Mouse (Mus musculus) lung, embryonic 16.5 days (tissue): ENCODE measurements around the gene Aldh3b3. TPM values are rescaled to one million over a fixed set of nuclear protein-coding genes. Genes with fewer than 3 reads are reported as not detected.

Source experiments
- ATAC-seq: fragments of 200-750 bp; cut with Nextera tagmentation; 2 replicates; pipeline ENCODE4 v1.8.0; 2017; ENCODE audit warnings: low read depth, mild to moderate bottlenecking, moderate library complexity
- H3K27ac ChIP-seq: fragments of 300-500 bp; sonication (generic); 2 replicates; pipeline ENCODE4 v1.5.1; 2014; ENCODE audit warnings: mild to moderate bottlenecking, control low read depth, low read length
- H3K27me3 ChIP-seq: fragments of 300-500 bp; sonication (generic); 2 replicates; pipeline ENCODE4 v1.6.1; 2014; ENCODE audit warnings: low read depth, low read length, mixed read lengths; ENCODE audit not compliant: control insufficient read depth, insufficient read depth
- H3K36me3 ChIP-seq: fragments of 300-500 bp; sonication (generic); 2 replicates; pipeline ENCODE4 v1.6.1; 2014; ENCODE audit warnings: low read length; ENCODE audit not compliant: control insufficient read depth, insufficient read depth
- H3K4me1 ChIP-seq: fragments of 300-500 bp; sonication (generic); replicated peaks from 2 replicates; pipeline ENCODE4 v1.6.1; 2014; ENCODE audit warnings: low read length, mixed read lengths; ENCODE audit not compliant: control insufficient read depth, insufficient read depth
- H3K4me2 ChIP-seq: fragments of 300-500 bp; sonication (generic); 2 replicates; pipeline ENCODE4 v1.6.1; 2014; ENCODE audit warnings: low read depth, low read length, control low read depth
- H3K4me3 ChIP-seq: fragments of 300-500 bp; sonication (generic); 2 replicates; pipeline ENCODE4 v1.5.1; 2014; ENCODE audit warnings: mild to moderate bottlenecking, low read length, control low read depth
- H3K9ac ChIP-seq: fragments of 300-500 bp; sonication (generic); 2 replicates; pipeline ENCODE4 v1.6.1; 2014; ENCODE audit warnings: low read length, control low read depth
- H3K9me3 ChIP-seq: fragments of 300-500 bp; sonication (generic); 2 replicates; pipeline ENCODE4 v1.6.1; 2016; ENCODE audit warnings: low read length; ENCODE audit not compliant: control insufficient read depth
- WGBS: fragments of 180-500 bp; shearing (Covaris S2); extraction: QIAGEN DNeasy Blood & Tissue Kit; methylation state at CpG from one replicate; pipeline ENCODE4 v1.1.7; 2014; 5-methylcytosine and 5-hydroxymethylcytosine counted together
- polyA plus RNA-seq: library from polyadenylated mRNA; unstranded; fragments of >200 nt; fragmentation: Nextera tagmentation; extraction: Ambion mirVana; gene quantifications from 2 replicates; pipeline ENCODE4 v1.2.1, GENCODE M21; 2015

The Aldh3b3 gene
- polyA plus RNA-seq, 1 experiment from 2014 or later = 0.18 TPM

- Histone ChIP-seq H3K9ac (no peak overlapping the region), H3K27me3 (no peaks in the 10 kb centered on the region), H3K27ac (peak overlapping the region; percentile 26; the same call in 1 of the 2 replicates), H3K36me3 (no peaks in the 10 kb centered on the region), H3K4me1 (peaks cover 23% of the 10 kb centered on the region), H3K4me2 (no peak overlapping the region), H3K4me3 (no peak overlapping the region), H3K9me3 (no peaks in the 10 kb centered on the region)
- WGBS = 71% methylated on average over 8 of the region's 8 CpGs
- no peak for ATAC-seq
Measured at GRCm38 (mm10) chr19:3924190-3924589, 34.3 kb upstream of the Aldh3b3 start.

DNA sequence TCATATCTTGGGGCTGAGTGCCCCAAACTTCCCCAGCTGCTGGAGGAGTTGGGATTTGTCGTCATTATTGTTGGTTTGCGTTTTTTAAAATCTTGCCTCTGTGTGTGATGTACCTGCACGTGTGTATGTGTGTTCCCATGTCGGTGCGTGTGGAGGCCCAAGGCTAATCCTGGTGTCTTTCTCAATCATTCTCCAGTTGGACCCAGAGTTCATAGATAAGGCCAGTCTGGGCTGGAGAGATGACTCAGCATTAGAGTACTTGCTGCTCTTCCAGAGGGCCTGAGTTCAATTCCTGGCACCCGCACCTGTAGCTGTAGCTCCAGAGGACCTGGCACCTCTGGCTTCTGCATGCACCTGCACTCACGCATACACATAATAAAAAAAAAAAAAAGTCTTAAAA lies 33.6 kb upstream of the Aldh3b3 start:
- no peak for ATAC-seq
- no peaks in the 10 kb centered on the region for H3K36me3 ChIP-seq
- H3K4me2 ChIP-seq = no peak overlapping the region
- no peaks in the 10 kb centered on the region for H3K9me3 ChIP-seq
- no peak overlapping the region for H3K9ac ChIP-seq
- WGBS = 92% methylated on average over 7 of the region's 7 CpGs
- no peak overlapping the region for H3K27ac ChIP-seq
- no peaks in the 10 kb centered on the region for H3K27me3 ChIP-seq
- peaks cover 30% of the 10 kb centered on the region for H3K4me1 ChIP-seq
- no peak overlapping the region for H3K4me3 ChIP-seq

- no peak overlapping the region for H3K4me3 ChIP-seq
- H3K36me3 ChIP-seq = no peaks in the 10 kb centered on the region
- WGBS = 71% methylated on average over 6 of the region's 6 CpGs
- H3K9ac ChIP-seq = no peak overlapping the region; the same call in 1 of the 2 replicates
- no peak overlapping the region; the same call in 1 of the 2 replicates for H3K27ac ChIP-seq
- H3K27me3 ChIP-seq = no peaks in the 10 kb centered on the region
- no peak for ATAC-seq
- H3K4me2 ChIP-seq = no peak overlapping the region
- no peaks in the 10 kb centered on the region for H3K9me3 ChIP-seq
- peaks cover 40% of the 10 kb centered on the region for H3K4me1 ChIP-seq
Measured at GRCm38 (mm10) chr19:3925859-3926258, 32.6 kb upstream of the Aldh3b3 start.

DNA sequence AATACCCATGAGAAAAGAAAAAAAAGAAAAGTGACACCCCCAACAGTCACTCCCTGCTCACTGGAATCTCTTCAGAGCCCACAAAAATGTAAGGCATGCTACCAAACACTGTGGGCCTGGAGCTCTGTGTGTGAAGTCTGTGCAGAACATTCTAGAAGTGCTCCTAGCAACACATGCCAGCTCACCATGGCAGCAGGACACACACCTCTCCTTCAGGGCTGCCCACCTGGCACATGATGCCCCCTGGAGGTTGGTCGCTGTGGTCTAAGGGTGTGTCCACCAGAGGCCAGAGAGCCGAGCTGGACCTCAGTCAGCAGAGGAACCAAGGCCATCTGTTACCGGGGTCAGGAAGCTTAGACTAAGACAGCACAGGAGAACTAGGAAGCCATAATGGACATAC lies 32.2 kb upstream of the Aldh3b3 start:
- peak overlapping the region; percentile 23; the same call in 1 of the 2 replicates for H3K27ac ChIP-seq
- WGBS = 35% methylated on average over 3 of the region's 3 CpGs
- H3K4me3 ChIP-seq = no peak overlapping the region
- no peaks in the 10 kb centered on the region for H3K9me3 ChIP-seq
- H3K9ac ChIP-seq = no peak overlapping the region
- peaks cover 41% of the 10 kb centered on the region for H3K4me1 ChIP-seq
- no peak overlapping the region for H3K4me2 ChIP-seq
- H3K36me3 ChIP-seq = no peaks in the 10 kb centered on the region
- peak; percentile 32; the same call in 1 of the 2 replicates for ATAC-seq
- H3K27me3 ChIP-seq = no peaks in the 10 kb centered on the region

- Histone ChIP-seq H3K4me3 (no peak overlapping the region), H3K27ac (peak overlapping the region; percentile 23; the same call in 1 of the 2 replicates)
- WGBS = 62% methylated on average over 6 of the region's 6 CpGs
Measured at GRCm38 (mm10) chr19:3926685-3927084, 31.8 kb upstream of the Aldh3b3 start.

GRCm38 (mm10) chr19:3927989-3928388 lies 30.5 kb upstream of the Aldh3b3 start:
- WGBS = 77% methylated on average over 4 of the region's 4 CpGs
- Histone ChIP-seq H3K27me3 (no peaks in the 10 kb centered on the region), H3K4me1 (peaks cover 37% of the 10 kb centered on the region), H3K4me2 (no peak overlapping the region), H3K36me3 (no peaks in the 10 kb centered on the region), H3K27ac (no peak overlapping the region), H3K9ac (no peak overlapping the region), H3K4me3 (no peak overlapping the region), H3K9me3 (no peaks in the 10 kb centered on the region)
- ATAC-seq = no peak

More at GRCm38 (mm10) chr19:3926685-3927084, 31.8 kb upstream of the Aldh3b3 start:
- ATAC-seq = no peak
- Histone ChIP-seq H3K27me3 (no peaks in the 10 kb centered on the region), H3K9ac (no peak overlapping the region), H3K4me1 (peaks cover 41% of the 10 kb centered on the region), H3K36me3 (no peaks in the 10 kb centered on the region), H3K4me2 (no peak overlapping the region), H3K9me3 (no peaks in the 10 kb centered on the region)

GRCm38 (mm10) chr19:3928779-3929178 lies 29.7 kb upstream of the Aldh3b3 start:
- Histone ChIP-seq H3K9ac (no peak overlapping the region; the same call in 1 of the 2 replicates), H3K4me1 (peaks cover 30% of the 10 kb centered on the region), H3K4me2 (0 out of 2 replicates have a peak overlapping the region, but pooled peaks have one; percentile 18), H3K27me3 (no peaks in the 10 kb centered on the region), H3K36me3 (no peaks in the 10 kb centered on the region), H3K9me3 (no peaks in the 10 kb centered on the region), H3K4me3 (no peak overlapping the region), H3K27ac (peak overlapping the region; percentile 90)
- ATAC-seq = no peak
- 81% methylated on average over 4 of the region's 4 CpGs for WGBS

DNA sequence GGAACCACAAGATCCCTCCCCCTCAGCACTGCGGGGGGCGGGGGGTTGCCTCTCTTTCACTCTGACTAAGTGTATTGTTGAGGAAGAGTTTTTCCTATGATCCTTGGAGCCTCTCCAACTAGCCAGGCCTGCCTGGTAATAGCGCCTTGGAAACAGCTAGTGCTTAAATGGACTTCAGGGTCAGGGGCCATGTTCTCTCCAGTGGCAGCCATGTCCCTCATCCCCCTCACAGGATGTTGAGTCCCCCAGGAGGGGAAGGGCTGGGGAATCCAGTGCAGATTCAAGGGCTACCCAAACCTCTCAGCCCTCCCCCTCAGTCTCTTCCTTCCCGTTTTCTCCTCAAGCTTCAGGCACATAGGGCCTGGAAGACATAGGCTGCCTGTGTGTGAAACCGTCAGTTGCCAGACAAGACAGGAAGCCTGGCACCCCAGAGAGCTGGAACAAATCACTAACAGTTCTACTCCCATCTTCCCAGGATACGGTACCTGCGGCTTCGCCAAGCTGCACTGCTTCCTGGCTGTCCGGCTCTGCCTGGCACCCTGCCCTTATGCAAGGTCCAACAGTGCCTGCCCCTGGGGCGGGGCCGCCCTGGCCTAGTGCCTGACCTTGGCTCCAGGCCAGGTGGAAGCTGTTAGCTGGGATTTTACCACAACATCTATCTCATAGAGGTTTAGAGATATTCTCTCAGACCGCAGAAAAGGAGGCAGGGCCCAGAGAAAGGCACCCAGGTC lies 29.1 kb upstream of the Aldh3b3 start, which contains the start of gene Aldh3b1:
Aldh3b1 (minus strand) TSS at position 598 of the 731 bp plus-strand sequence.
- Histone ChIP-seq H3K27me3 (no peaks in the 10 kb centered on the region), H3K9me3 (no peaks in the 10 kb centered on the region), H3K9ac (peak within 1 kb of the TSS; percentile 30), H3K27ac (peak within 1 kb of the TSS; percentile 90), H3K4me2 (peak within 1 kb of the TSS; percentile 30; the same call in 1 of the 2 replicates), H3K4me1 (peaks cover 27% of the 10 kb centered on the region), H3K36me3 (no peaks in the 10 kb centered on the region), H3K4me3 (peak within 1 kb of the TSS; percentile 12; the same call in 1 of the 2 replicates)
- WGBS = 24% methylated on average over 12 of the region's 12 CpGs
- ATAC-seq = peak; percentile 80

DNA sequence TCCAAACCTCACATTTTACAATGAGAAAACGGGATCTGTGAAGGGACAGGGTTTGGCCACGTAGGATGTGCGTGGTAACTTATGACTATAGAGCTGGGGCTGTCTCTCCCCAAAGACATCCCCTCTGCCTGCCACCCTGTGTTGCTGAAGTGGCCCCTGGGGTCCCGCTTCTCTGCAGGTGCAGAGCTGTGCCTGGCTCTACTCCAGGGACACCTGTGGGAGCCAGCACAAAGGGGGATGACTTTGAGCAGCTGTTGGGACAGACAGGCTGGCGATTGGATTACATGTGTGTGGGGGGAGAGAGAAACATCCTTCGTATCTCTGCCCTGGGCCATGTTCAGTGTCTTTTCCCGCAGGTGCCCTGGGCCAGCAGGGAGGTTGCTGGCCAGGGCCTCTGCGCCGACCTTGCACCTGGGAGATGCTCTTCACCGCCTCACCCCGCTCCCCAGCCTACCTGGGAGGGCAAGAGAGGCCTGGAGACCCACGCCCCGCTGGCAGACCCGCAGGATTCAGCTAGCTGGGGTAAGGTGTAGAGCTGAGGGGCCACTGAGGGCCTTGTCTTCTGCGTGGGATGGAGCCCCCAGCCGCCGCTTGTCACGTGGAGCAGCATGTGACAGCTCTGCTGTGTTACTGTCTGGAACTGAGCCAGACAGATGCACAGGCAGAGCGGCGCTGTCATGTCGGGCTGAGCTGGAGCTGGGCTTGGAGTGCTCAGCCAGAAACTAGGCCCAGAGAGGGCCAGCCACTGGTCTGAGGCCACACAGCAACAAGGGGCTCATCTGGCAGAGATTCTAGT lies 28.0 kb upstream of the Aldh3b3 start:
- WGBS = 60% methylated on average over 21 of the region's 21 CpGs
- Histone ChIP-seq H3K4me3 (no peak overlapping the region), H3K9ac (peak overlapping the region; percentile 30; the same call in 1 of the 2 replicates), H3K4me2 (no peak overlapping the region), H3K9me3 (no peaks in the 10 kb centered on the region), H3K36me3 (no peaks in the 10 kb centered on the region), H3K4me1 (peaks cover 27% of the 10 kb centered on the region), H3K27ac (peak overlapping the region; percentile 90), H3K27me3 (no peaks in the 10 kb centered on the region)
- ATAC-seq = no peak
